ENCODE assay signal across 25 mouse cellular contexts in genomic region chr4:131141890-131142465, GRCm38 (mm10).
A peak's percentile ranks its signal among the peaks of the same experiment; 100 is the strongest.
DNase-seq lines count a peak whose midpoint lies in the region; ATAC-seq lines count a peak whose summit lies in the region.
"Had no signal": no experiment of that assay in that cellular context is flagged by ENCODE, and none has a peak within 500 bp of the region (broad histone marks: within the 10 kb centered on the region; RNA-seq: fewer than 3 reads in every experiment).

No protein-coding gene starts in this region.

- no peak for ATAC-seq in hindbrain, embryonic 13.5 days (ENCODE audit: low FRiP score)
- no peak for ATAC-seq in midbrain, embryonic 11.5 days (ENCODE audit: low FRiP score)
- ATAC-seq in midbrain, embryonic 15.5 days (replicated peaks) = no peak
- ATAC-seq: forebrain, embryonic 16.5 days; hindbrain, embryonic 16.5 days; intestine, embryonic 15.5 days had no signal

- peaks cover 12% of the 10 kb centered on the region for H3K4me1 ChIP-seq in hindbrain, embryonic 10.5 days (replicated peaks)
- peaks cover 6% of the 10 kb centered on the region; the same call in 1 of the 2 replicates for H3K4me1 ChIP-seq in hindbrain, embryonic 13.5 days (replicated peaks)
- H3K4me1 ChIP-seq in midbrain, embryonic 11.5 days (ENCODE audit: control insufficient read depth, insufficient read depth, low read length) = peaks cover 5% of the 10 kb centered on the region; the same call in 1 of the 2 replicates
- 0 out of 2 replicates have a peak, but pooled peaks cover 7% of the 10 kb centered on the region for H3K4me1 ChIP-seq in midbrain, embryonic 15.5 days
- H3K4me1 ChIP-seq: embryonic facial prominence, embryonic 13.5 days; intestine, embryonic 15.5 days had no signal

- H3K9ac ChIP-seq in hindbrain, embryonic 13.5 days = no peak overlapping the region
- H3K9ac ChIP-seq in midbrain, embryonic 11.5 days (ENCODE audit: low read length) = no peak overlapping the region
- no peak overlapping the region for H3K9ac ChIP-seq in midbrain, embryonic 15.5 days
- H3K9ac ChIP-seq: embryonic facial prominence, embryonic 13.5 days; intestine, embryonic 15.5 days had no signal

- H3K9me3 ChIP-seq in hindbrain, embryonic 10.5 days = peaks cover 9% of the 10 kb centered on the region; the same call in 1 of the 2 replicates
- no peaks in the 10 kb centered on the region for H3K9me3 ChIP-seq in hindbrain, embryonic 13.5 days
- no peaks in the 10 kb centered on the region for H3K9me3 ChIP-seq in midbrain, embryonic 11.5 days (ENCODE audit: control insufficient read depth, low read length)
- H3K9me3 ChIP-seq in midbrain, embryonic 15.5 days = no peaks in the 10 kb centered on the region
- H3K9me3 ChIP-seq: embryonic facial prominence, embryonic 10.5 days; embryonic facial prominence, embryonic 13.5 days; intestine, embryonic 15.5 days had no signal

- H3K36me3 ChIP-seq in hindbrain, embryonic 10.5 days = no peaks in the 10 kb centered on the region
- H3K36me3 ChIP-seq in hindbrain, embryonic 13.5 days = no peaks in the 10 kb centered on the region
- H3K36me3 ChIP-seq in midbrain, embryonic 11.5 days (ENCODE audit: control insufficient read depth, insufficient read depth, low read length) = no peaks in the 10 kb centered on the region
- H3K36me3 ChIP-seq in midbrain, embryonic 15.5 days (replicated peaks) = no peaks in the 10 kb centered on the region
- H3K36me3 ChIP-seq: embryonic facial prominence, embryonic 10.5 days; embryonic facial prominence, embryonic 13.5 days; intestine, embryonic 15.5 days had no signal

- no peaks in the 10 kb centered on the region for H3K27me3 ChIP-seq in hindbrain, embryonic 10.5 days (ENCODE audit: insufficient read depth, poor library complexity, severe bottlenecking)
- H3K27me3 ChIP-seq in hindbrain, embryonic 13.5 days = peaks cover 7% of the 10 kb centered on the region; the same call in 1 of the 2 replicates
- no peaks in the 10 kb centered on the region for H3K27me3 ChIP-seq in midbrain, embryonic 11.5 days (ENCODE audit: control insufficient read depth, insufficient read depth, low read length)
- H3K27me3 ChIP-seq in midbrain, embryonic 15.5 days (replicated peaks) = no peaks in the 10 kb centered on the region
- H3K27me3 ChIP-seq: embryonic facial prominence, embryonic 13.5 days; intestine, embryonic 15.5 days had no signal

- WGBS in hindbrain, embryonic 10.5 days = 41% methylated on average over 17 of the region's 17 CpGs
- 40% methylated on average over 17 of the region's 17 CpGs for WGBS in hindbrain, embryonic 13.5 days
- 41% methylated on average over 17 of the region's 17 CpGs for WGBS in midbrain, embryonic 11.5 days
- 27% methylated on average over 17 of the region's 17 CpGs for WGBS in midbrain, embryonic 15.5 days

- DNase-seq in embryo, embryonic 10 days (ENCODE audit: low spot score) = peak; percentile 23
- no peak for DNase-seq in embryo, embryonic 9.5 days (ENCODE audit: extremely low spot score)
- peak; percentile 34 for DNase-seq in hindbrain, embryonic 10.5 days (ENCODE audit: low spot score)
- DNase-seq in midbrain, embryonic 11.5 days (ENCODE audit: low spot score, missing footprints) = peak; percentile 90
- no peak for DNase-seq in lung, adult 18-20 months
- DNase-seq in testis, postnatal 10 days (ENCODE audit: low spot score) = no peak
- DNase-seq: adrenal gland, postnatal 10 days; adrenal gland, postnatal 36 days; cerebellum, adult 11 months; cerebellum, adult 2 months; cerebellum, adult 9-11 months; cerebellum, postnatal 25 days; gastrocnemius, adult 2 months; gastrocnemius, postnatal 14 days; heart, adult 11 months; kidney, adult 11 months had no signal

- H3K4me3 ChIP-seq in hindbrain, embryonic 10.5 days = no peak overlapping the region
- H3K4me3 ChIP-seq in hindbrain, embryonic 13.5 days = no peak overlapping the region
- H3K4me3 ChIP-seq in midbrain, embryonic 11.5 days (ENCODE audit: low read depth, low read length) = no peak overlapping the region
- H3K4me3 ChIP-seq in midbrain, embryonic 15.5 days = no peak overlapping the region
- H3K4me3 ChIP-seq: embryonic facial prominence, embryonic 10.5 days; embryonic facial prominence, embryonic 13.5 days; erythroblast, embryonic 14.5 days; gastrocnemius, adult 2 months; intestine, embryonic 15.5 days had no signal

- no peak overlapping the region for H3K27ac ChIP-seq in hindbrain, embryonic 10.5 days
- no peak overlapping the region for H3K27ac ChIP-seq in hindbrain, embryonic 13.5 days
- no peak overlapping the region for H3K27ac ChIP-seq in midbrain, embryonic 11.5 days (ENCODE audit: low read depth, low read length)
- no peak overlapping the region for H3K27ac ChIP-seq in midbrain, embryonic 15.5 days
- H3K27ac ChIP-seq: embryonic facial prominence, embryonic 10.5 days; embryonic facial prominence, embryonic 13.5 days; gastrocnemius, adult 2 months; intestine, embryonic 15.5 days had no signal

- H3K4me2 ChIP-seq in hindbrain, embryonic 13.5 days = no peak overlapping the region
- no peak overlapping the region for H3K4me2 ChIP-seq in midbrain, embryonic 11.5 days
- no peak overlapping the region for H3K4me2 ChIP-seq in midbrain, embryonic 15.5 days
- H3K4me2 ChIP-seq: embryonic facial prominence, embryonic 13.5 days; heart, embryonic 11.5 days; intestine, embryonic 15.5 days had no signal

Comparison
In these comparisons a context has a peak if more than half of its experiments do, and no peak if none do; other contexts are left out.
1. DNase-seq: peak in embryo, embryonic 10 days (single experiment), hindbrain, embryonic 10.5 days (single experiment) and midbrain, embryonic 11.5 days (single experiment); none in embryo, embryonic 9.5 days (single experiment), lung, adult 18-20 months (0 of 2) and testis, postnatal 10 days (single experiment).